Mouse (Mus musculus): ENCODE data around the gene Grm4. TPM values are rescaled to one million over a fixed set of nuclear protein-coding genes. Genes with fewer than 3 reads are reported as not detected.

Gene Grm4
- total and polyA plus RNA-seq, 3 experiments, result not detected

GRCm38 (mm10) chr17:27511865-27512618 is 9.2 kb downstream of the Grm4 start:
- Histone ChIP-seq H3K9ac (ENCODE audit: insufficient read depth, low read depth) (no peak overlapping the region), H3K27me3 (replicated peaks) (peaks cover 71% of the 10 kb centered on the region), H3K79me2 (replicated peaks; ENCODE audit: control insufficient read depth, extremely low read depth, insufficient read depth, poor library complexity, severe bottlenecking) (no peaks in the 10 kb centered on the region), H3K9me3 (replicated peaks; ENCODE audit: low read length) (peaks cover 17% of the 10 kb centered on the region), H3K4me2 (ENCODE audit: insufficient read depth, low read depth, poor library complexity, severe bottlenecking) (no peak overlapping the region), H3K27ac (ENCODE audit: insufficient read depth, low read depth) (no peak overlapping the region), H3K36me3 (replicated peaks in 1 of 2; ENCODE audit: control insufficient read depth in 1 of 2, insufficient read depth in 1 of 2, low read length in 1 of 2) (no peaks in the 10 kb centered on the region), H3K4me1 (ENCODE audit: control insufficient read depth in 1 of 2, insufficient read depth in 2 of 2) (peaks cover 0 to 1% of the 10 kb centered on the region in 2 experiments; a peak in 1 of 4 replicates), H3K4me3 (replicated peaks in 1 of 3; ENCODE audit: low read depth in 2 of 3, low read length in 2 of 3, poor library complexity in 1 of 3) (no peak overlapping the region)
- TF ChIP-seq HCFC1 (IDR thresholded peaks at IDR 0.05; ENCODE audit: low read depth, low read length), result no peak
- TF ChIP-seq ZMIZ1 (IDR thresholded peaks at IDR 0.05; ENCODE audit: low read depth, low read length), result no peak
- TF ChIP-seq SMC3 (IDR thresholded peaks at IDR 0.05; ENCODE audit: low read depth, low read length), result no peak
- no peak for TF ChIP-seq MXI1 (IDR thresholded peaks at IDR 0.05; ENCODE audit: low read depth, low read length)
- TF ChIP-seq MYC (IDR thresholded peaks at IDR 0.05; ENCODE audit: low read depth, low read length), result no peak
- no peak for TF ChIP-seq UBTF (IDR thresholded peaks at IDR 0.05; ENCODE audit: low read depth, low read length)
- no peak for TF ChIP-seq KAT2A (IDR thresholded peaks at IDR 0.05; ENCODE audit: insufficient replicate concordance, low read length)
- in situ Hi-C loops (cut with MboI; ENCODE audit: low pct_ligation_motif_present, low pct_unique_long_range_greater_than_20kb, low sequenced_read_pairs), result loop anchor here (25.0 kb wide), 1 partner anchor 475 kb away; the partner anchor contains the start of gene Bak1
- DNase-seq (ENCODE audit: extremely low read depth), result no peak
- dilution Hi-C loops (cut with MboI; ENCODE audit: extremely low pct_ligation_motif_present, extremely low pct_unique_long_range_greater_than_20kb, low sequenced_read_pairs), result no loop called here

- TF ChIP-seq POLR2AphosphoS2 (IDR thresholded peaks at IDR 0.05; ENCODE audit: low read depth, low read length) (no peak), HCFC1 (IDR thresholded peaks at IDR 0.05; ENCODE audit: low read depth, low read length) (no peak), TBP (conservative IDR thresholded peaks at IDR 0.05; ENCODE audit: low read depth, low read length) (no peak), USF2 (conservative IDR thresholded peaks at IDR 0.05; ENCODE audit: low read depth, low read length) (no peak), PAX5 (IDR thresholded peaks at IDR 0.05; ENCODE audit: low read length) (no peak), MAFK (IDR thresholded peaks at IDR 0.05; ENCODE audit: insufficient replicate concordance, low read length) (no peak), RAD21 (IDR thresholded peaks at IDR 0.05; ENCODE audit: low read depth, low read length) (no peak), MAZ (IDR thresholded peaks at IDR 0.05; ENCODE audit: low read depth, low read length) (no peak), IRF4 (IDR thresholded peaks at IDR 0.05; ENCODE audit: low read depth, low read length) (no peak), CTCF (conservative IDR thresholded peaks at IDR 0.05 in 1 of 2, IDR thresholded peaks at IDR 0.05 in 1 of 2; ENCODE audit: low read depth in 2 of 2, low read length in 2 of 2) (no peak), BHLHE40 (IDR thresholded peaks at IDR 0.05; ENCODE audit: low read depth, low read length) (no peak), NRF1 (IDR thresholded peaks at IDR 0.05; ENCODE audit: low read depth, low read length) (no peak), SMC3 (IDR thresholded peaks at IDR 0.05; ENCODE audit: low read depth, low read length) (no peak), RCOR1 (conservative IDR thresholded peaks at IDR 0.05; ENCODE audit: low read depth, low read length) (no peak), MAX (IDR thresholded peaks at IDR 0.05; ENCODE audit: low read length) (no peak), GABPA (IDR thresholded peaks at IDR 0.05; ENCODE audit: insufficient replicate concordance, low read depth, low read length) (no peak), EP300 (IDR thresholded peaks at IDR 0.05; ENCODE audit: low read length) (no peak)
- no peak for DNase-seq (ENCODE audit: extremely low read depth)
- peaks cover 15% of the 10 kb centered on the region for H3K9me3 ChIP-seq (replicated peaks; ENCODE audit: low read length)
- no peak overlapping the region for H3K9ac ChIP-seq (ENCODE audit: insufficient read depth, low read depth)
- no peak overlapping the region for H3K4me2 ChIP-seq (ENCODE audit: insufficient read depth, low read depth, poor library complexity, severe bottlenecking)
- peaks cover 0 to 5% of the 10 kb centered on the region in 2 experiments; a peak in 1 of 4 replicates for H3K4me1 ChIP-seq (ENCODE audit: control insufficient read depth in 1 of 2, insufficient read depth in 2 of 2)
- no peak overlapping the region for H3K4me3 ChIP-seq (replicated peaks in 1 of 3; ENCODE audit: low read depth in 2 of 3, low read length in 2 of 3, poor library complexity in 1 of 3)
- H3K27me3 ChIP-seq (replicated peaks), result peaks cover 72% of the 10 kb centered on the region
- H3K79me2 ChIP-seq (replicated peaks; ENCODE audit: control insufficient read depth, extremely low read depth, insufficient read depth, poor library complexity, severe bottlenecking), result no peaks in the 10 kb centered on the region
- no peak overlapping the region for H3K27ac ChIP-seq (ENCODE audit: insufficient read depth, low read depth)
- no peaks in the 10 kb centered on the region for H3K36me3 ChIP-seq (replicated peaks in 1 of 2; ENCODE audit: control insufficient read depth in 1 of 2, insufficient read depth in 1 of 2, low read length in 1 of 2)
- dilution Hi-C loops (cut with MboI; ENCODE audit: extremely low pct_ligation_motif_present, extremely low pct_unique_long_range_greater_than_20kb, low sequenced_read_pairs) (no loop called here), in situ Hi-C loops (cut with MboI; ENCODE audit: low pct_ligation_motif_present, low pct_unique_long_range_greater_than_20kb, low sequenced_read_pairs) (loop anchor here (25.0 kb wide), 1 partner anchor 474 kb away; the partner anchor contains the start of gene Bak1)
These were observed 10.0 kb downstream of the Grm4 start for GRCm38 (mm10) chr17:27511125-27511735.

Measured in CH12.LX (cell line).